Mouse (Mus musculus) kidney, postnatal 0 days (tissue): ENCODE results near the gene Fggy. TPM values are rescaled to one million over a fixed set of nuclear protein-coding genes. Genes with fewer than 3 reads are reported as not detected.
A peak's percentile ranks its signal among the peaks of the same experiment; 100 is the strongest.

Source experiments
- ATAC-seq: fragments of 200-750 bp; cut with Nextera tagmentation; replicated peaks from 2 replicates; pipeline ENCODE4 v1.8.0; 2017; ENCODE audit warnings: low read depth, moderate number of reproducible peaks, moderate TSS enrichment, moderate library complexity; ENCODE audit not compliant: low FRiP score
- DNase-seq: peaks from one replicate; pipeline ENCODE4 v3.0.0-alpha.2; 2016; ENCODE audit warnings: low spot score
- H3K27ac ChIP-seq: fragments of 300-500 bp; sonication (generic); 2 replicates; pipeline ENCODE4 v1.5.1; 2014; ENCODE audit warnings: mild to moderate bottlenecking
- H3K27me3 ChIP-seq: fragments of 300-500 bp; sonication (generic); 2 replicates; pipeline ENCODE4 v1.6.1; 2014; ENCODE audit warnings: low read length, mixed read lengths; ENCODE audit not compliant: insufficient read depth
- H3K36me3 ChIP-seq: fragments of 300-500 bp; sonication (generic); 2 replicates; pipeline ENCODE4 v1.6.1; 2014; ENCODE audit warnings: low read length, mixed read lengths; ENCODE audit not compliant: insufficient read depth
- H3K4me1 ChIP-seq: fragments of 300-500 bp; sonication (generic); replicated peaks from 2 replicates; pipeline ENCODE4 v1.6.1; 2014; ENCODE audit warnings: antibody characterized with exemption, low read length, mixed read lengths; ENCODE audit not compliant: insufficient read depth
- H3K4me2 ChIP-seq: fragments of 300-500 bp; sonication (generic); 2 replicates; pipeline ENCODE4 v1.6.1; 2014; ENCODE audit warnings: mild to moderate bottlenecking, low read length, moderate library complexity, mixed read lengths
- H3K4me3 ChIP-seq: fragments of 300-500 bp; sonication (generic); replicated peaks from 2 replicates; pipeline ENCODE4 v1.5.1; 2014; ENCODE audit warnings: low read depth, low read length
- H3K9ac ChIP-seq: fragments of 300-500 bp; sonication (generic); 2 replicates; pipeline ENCODE4 v1.6.1; 2014; ENCODE audit warnings: low read depth, low read length
- H3K9me3 ChIP-seq: fragments of 300-500 bp; sonication (generic); replicated peaks from 2 replicates; pipeline ENCODE4 v1.6.1; 2016; ENCODE audit warnings: low read length, inconsistent platforms, mixed read lengths
- CTCF ChIP-seq: IDR thresholded peaks from 2 replicates; pipeline ENCODE4 v1.5.1; 2016; ENCODE audit warnings: antibody characterized with exemption, low read depth, mild to moderate bottlenecking, moderate library complexity
- WGBS: fragments of 180-500 bp; shearing (Covaris S2); extraction: QIAGEN DNeasy Blood & Tissue Kit; methylation state at CpG from one replicate; pipeline ENCODE4 v1.1.7; 2014; 5-methylcytosine and 5-hydroxymethylcytosine counted together
- polyA plus RNA-seq: library from polyadenylated mRNA; unstranded; fragments of >200 nt; fragmentation: Nextera tagmentation; extraction: Ambion mirVana; gene quantifications from 2 replicates; pipeline ENCODE4 v1.2.1, GENCODE M21; 2015

Gene Fggy
- polyA plus RNA-seq, 1 experiment from 2014 or later, result 35.3 TPM

DNA sequence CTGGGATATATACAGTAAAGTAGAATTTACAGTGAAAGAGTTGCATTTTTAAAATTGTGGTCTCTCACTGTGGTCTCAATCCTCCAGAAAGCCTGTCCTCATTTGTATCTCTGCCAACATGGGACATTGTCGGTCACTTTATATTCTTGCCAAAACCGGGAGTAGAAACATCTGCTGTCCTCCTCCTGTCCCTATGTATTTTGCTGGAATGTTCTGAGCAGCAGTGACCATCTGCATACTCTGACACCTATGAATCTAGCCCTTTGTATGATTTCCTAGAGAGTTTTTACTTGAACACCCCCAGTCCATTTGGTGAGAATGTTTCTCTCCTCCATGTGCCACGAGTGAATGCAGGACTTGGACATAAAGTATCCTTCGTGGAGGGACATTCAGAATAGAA is 318.6 kb downstream of the Fggy start:
- H3K36me3 ChIP-seq, result no peaks in the 10 kb centered on the region
- no peak for TF ChIP-seq CTCF
- H3K9me3 ChIP-seq, result no peaks in the 10 kb centered on the region
- no peak overlapping the region for H3K9ac ChIP-seq
- 64% methylated on average over 4 of the region's 4 CpGs for WGBS
- H3K4me1 ChIP-seq, result no peaks in the 10 kb centered on the region
- no peak overlapping the region for H3K4me3 ChIP-seq
- H3K27ac ChIP-seq, result no peak overlapping the region
- H3K4me2 ChIP-seq, result no peak overlapping the region
- ATAC-seq (no peak), DNase-seq (peak; percentile 75)
- H3K27me3 ChIP-seq, result no peaks in the 10 kb centered on the region

DNA sequence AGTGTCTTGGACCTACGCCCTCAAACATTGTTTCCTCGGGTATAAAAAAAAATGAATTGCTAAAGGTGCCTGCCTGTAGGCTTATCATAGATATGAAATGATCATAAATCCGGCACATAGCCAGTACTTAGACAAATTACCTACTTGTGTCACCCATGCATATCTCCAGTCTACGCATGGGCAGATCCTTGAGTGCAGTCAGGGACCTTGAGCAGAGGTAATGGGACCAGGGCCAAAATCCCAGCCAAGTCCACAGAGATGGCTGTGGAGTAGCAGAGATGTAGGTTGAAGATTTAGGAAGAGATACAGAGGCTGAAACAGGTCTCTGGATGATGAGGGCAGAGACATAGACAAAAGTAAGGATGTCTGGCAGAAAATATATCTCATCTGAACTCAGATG is 320.1 kb downstream of the Fggy start:
- WGBS, result 85% methylated on average over 4 of the region's 4 CpGs
- no peak overlapping the region for H3K4me3 ChIP-seq
- no peaks in the 10 kb centered on the region for H3K27me3 ChIP-seq
- H3K27ac ChIP-seq, result no peak overlapping the region
- H3K9ac ChIP-seq, result no peak overlapping the region
- no peaks in the 10 kb centered on the region for H3K9me3 ChIP-seq
- ATAC-seq (no peak), DNase-seq (no peak)
- no peak overlapping the region for H3K4me2 ChIP-seq
- no peak for TF ChIP-seq CTCF
- H3K4me1 ChIP-seq, result no peaks in the 10 kb centered on the region
- H3K36me3 ChIP-seq, result no peaks in the 10 kb centered on the region

DNA sequence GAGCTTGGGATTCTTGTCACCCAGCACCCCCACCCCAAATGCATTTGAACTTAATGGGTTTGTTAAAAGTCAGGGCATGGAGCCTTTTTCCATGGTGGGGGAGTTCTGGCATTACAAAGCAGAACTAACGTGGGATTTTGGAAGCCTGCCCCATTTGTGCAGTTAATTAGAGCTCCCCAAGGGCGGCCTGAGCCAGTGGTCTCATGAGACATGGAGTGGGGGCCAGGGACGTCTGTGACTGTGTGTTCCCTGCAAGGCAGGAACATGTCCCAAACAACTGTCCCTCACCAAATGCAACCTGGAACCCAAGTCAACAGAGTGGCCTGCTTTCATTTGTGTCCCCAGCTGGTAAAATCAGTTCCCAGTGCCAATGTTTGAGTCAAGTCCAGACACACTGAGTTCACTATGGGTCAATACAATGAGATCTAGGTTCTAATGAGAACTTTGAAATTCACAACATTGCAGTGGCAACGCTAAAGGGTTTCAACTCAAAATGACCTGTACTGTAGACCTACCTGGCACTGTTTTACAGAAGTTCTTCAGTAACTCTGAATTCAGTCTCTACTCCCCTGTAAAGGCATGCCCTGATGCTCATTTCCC is 324.5 kb downstream of the Fggy start:
- no peak for DNase-seq
- H3K4me1 ChIP-seq, result no peaks in the 10 kb centered on the region
- no peak overlapping the region for H3K9ac ChIP-seq
- 60% methylated on average over 4 of the region's 4 CpGs for WGBS
- H3K27ac ChIP-seq, result no peak overlapping the region
- H3K9me3 ChIP-seq, result no peaks in the 10 kb centered on the region
- H3K4me3 ChIP-seq, result no peak overlapping the region
- H3K36me3 ChIP-seq, result no peaks in the 10 kb centered on the region
- no peak for ATAC-seq
- TF ChIP-seq CTCF, result no peak
- H3K4me2 ChIP-seq, result no peak overlapping the region
- H3K27me3 ChIP-seq, result no peaks in the 10 kb centered on the region

DNA sequence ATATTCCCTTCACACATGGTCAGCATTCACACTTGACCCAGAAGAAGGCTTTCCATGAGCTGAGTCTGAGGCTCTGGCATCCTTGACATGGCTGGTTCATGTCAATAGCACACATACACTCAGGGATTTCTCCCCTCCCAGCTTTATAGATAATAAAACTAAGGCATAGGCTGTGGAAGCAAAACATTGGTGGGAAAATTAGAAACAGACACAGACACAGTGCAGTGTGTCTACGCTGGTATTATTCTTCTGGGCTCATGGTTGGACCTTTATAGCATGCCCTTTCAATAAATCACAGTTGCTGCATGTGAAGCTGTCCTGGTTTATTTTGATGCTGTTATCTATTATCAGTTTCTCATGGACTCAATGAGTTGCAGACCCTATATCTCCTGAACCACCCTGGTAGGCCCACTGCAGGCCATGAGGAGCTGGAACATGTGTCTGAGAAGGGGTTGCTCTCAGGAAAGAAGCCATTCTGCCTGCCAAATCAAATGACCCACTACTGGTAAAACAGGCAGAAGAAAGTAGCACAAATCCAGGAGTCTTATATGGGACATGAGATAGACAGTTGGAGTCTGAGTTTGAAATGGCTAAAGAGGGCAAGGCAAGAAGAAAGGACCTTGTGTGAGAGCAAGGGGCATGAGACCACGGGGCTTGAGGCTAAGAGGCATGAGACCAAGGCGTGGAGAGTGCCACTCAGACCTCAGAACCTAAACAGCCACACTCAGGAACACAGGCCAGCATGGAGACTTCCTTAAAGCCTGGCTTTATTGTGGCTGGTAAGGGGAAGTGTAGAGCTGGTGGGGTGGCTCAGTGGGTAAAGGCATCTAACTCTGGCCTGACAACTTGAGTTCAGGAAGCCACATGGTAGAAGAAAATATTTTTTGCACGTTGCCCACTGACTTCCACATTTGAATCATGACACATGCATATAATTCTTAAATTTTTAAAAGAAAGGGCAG is 327.2 kb downstream of the Fggy start:
- no peaks in the 10 kb centered on the region for H3K27me3 ChIP-seq
- H3K4me3 ChIP-seq, result no peak overlapping the region
- H3K9ac ChIP-seq, result no peak overlapping the region
- 90% methylated on average over 4 of the region's 4 CpGs for whole genome bisulfite sequencing
- no peak overlapping the region for H3K27ac ChIP-seq
- no peaks in the 10 kb centered on the region for H3K36me3 ChIP-seq
- DNase-seq (no peak), ATAC-seq (no peak)
- no peaks in the 10 kb centered on the region for H3K4me1 ChIP-seq
- H3K9me3 ChIP-seq, result no peaks in the 10 kb centered on the region
- no peak for TF ChIP-seq CTCF
- no peak overlapping the region for H3K4me2 ChIP-seq

DNA sequence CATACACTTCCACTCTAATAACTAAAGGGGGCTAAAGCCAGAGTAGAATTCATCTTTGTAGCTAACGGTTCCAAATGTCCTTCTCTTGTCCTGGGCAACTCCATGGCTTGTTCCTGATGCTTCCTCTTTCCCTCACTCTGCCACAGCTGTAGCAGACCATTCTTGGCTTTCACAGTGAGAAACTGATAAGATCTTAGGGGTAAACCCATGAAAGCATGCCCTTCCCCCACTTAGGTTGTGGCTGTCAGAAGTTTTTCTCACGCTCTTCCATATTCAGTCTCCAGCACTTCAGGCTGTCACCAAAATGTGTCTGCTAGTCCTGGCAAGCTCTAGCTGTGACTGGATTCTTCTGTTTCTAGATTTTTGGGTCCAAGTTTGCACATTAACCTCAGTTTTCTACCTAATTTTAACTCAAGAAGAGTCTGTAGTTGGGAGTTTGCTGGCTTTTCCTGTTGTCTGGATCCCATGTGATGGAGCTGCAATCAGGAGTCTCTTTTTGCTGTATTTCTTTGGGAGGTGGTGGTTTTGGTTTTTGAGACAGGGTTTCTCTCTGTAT is 338.0 kb downstream of the Fggy start:
- H3K9me3 ChIP-seq, result no peaks in the 10 kb centered on the region
- no peaks in the 10 kb centered on the region for H3K36me3 ChIP-seq
- no peak overlapping the region for H3K27ac ChIP-seq
- TF ChIP-seq CTCF, result no peak
- WGBS, result 85% methylated on average over 2 of the region's 2 CpGs
- DNase-seq (no peak), ATAC-seq (no peak)
- H3K4me2 ChIP-seq, result no peak overlapping the region
- H3K9ac ChIP-seq, result no peak overlapping the region
- no peaks in the 10 kb centered on the region for H3K27me3 ChIP-seq
- H3K4me1 ChIP-seq, result no peaks in the 10 kb centered on the region
- H3K4me3 ChIP-seq, result no peak overlapping the region

DNA sequence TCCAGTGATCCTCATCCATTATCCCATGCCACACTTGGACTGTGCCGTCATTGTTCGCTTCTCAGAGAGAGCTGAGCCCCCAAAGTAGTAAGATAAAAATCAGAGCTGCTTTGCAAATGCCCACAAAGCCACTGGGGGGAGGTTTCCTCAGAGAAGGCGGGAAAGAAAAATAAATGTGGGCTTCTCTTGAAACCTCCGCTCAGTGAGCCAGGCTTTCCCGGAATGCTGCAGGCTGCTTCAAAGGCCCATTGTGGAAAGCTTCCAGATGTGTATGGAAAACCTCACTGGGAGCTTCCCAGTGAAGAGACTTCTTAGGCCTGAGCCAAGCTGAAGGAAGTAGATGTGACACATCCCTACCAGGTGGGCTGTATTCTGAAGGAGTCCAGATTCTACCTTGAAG is 339.3 kb downstream of the Fggy start:
- no peak for DNase-seq
- no peak for TF ChIP-seq CTCF
- 46% methylated on average over 5 of the region's 5 CpGs for WGBS
- H3K4me3 ChIP-seq, result no peak overlapping the region
- no peaks in the 10 kb centered on the region for H3K9me3 ChIP-seq
- H3K4me1 ChIP-seq, result no peaks in the 10 kb centered on the region
- no peak for ATAC-seq
- no peaks in the 10 kb centered on the region for H3K27me3 ChIP-seq
- no peak overlapping the region for H3K9ac ChIP-seq
- no peaks in the 10 kb centered on the region for H3K36me3 ChIP-seq
- no peak overlapping the region for H3K27ac ChIP-seq
- no peak overlapping the region for H3K4me2 ChIP-seq
